Mouse (Mus musculus) brain, embryonic 14.5 days (tissue): ENCODE measurements around the gene Slc9a4.
"Not testable (repeated sequence)": the region's sequence is repeated elsewhere in the genome, so short reads cannot be mapped to it uniquely, and the experiment has no call there.

ENCODE experiments used
- CTCF ChIP-seq: fragments of 200-500 bp; IDR thresholded peaks from 2 replicates; pipeline ENCODE4 v1.5.1; 2012; ENCODE audit warnings: inconsistent platforms, mild to moderate bottlenecking, moderate library complexity, borderline replicate concordance; ENCODE audit not compliant: insufficient read depth, insufficient read length; ENCODE audit errors: extremely low read depth
- POLR2A ChIP-seq: fragments of 200-500 bp; IDR thresholded peaks from 2 replicates; pipeline ENCODE4 v1.6.1; 2012; ENCODE audit warnings: mild to moderate bottlenecking, inconsistent platforms, borderline replicate concordance; ENCODE audit not compliant: poor library complexity, insufficient read depth, insufficient read length, severe bottlenecking; ENCODE audit errors: extremely low read depth

GRCm38 (mm10) chr1:40667442-40667841, 87.6 kb downstream of the Slc9a4 start:
- TF ChIP-seq CTCF, POLR2A: not testable (repeated sequence)
